Mouse (Mus musculus): Measurements from ENCODE around the gene Guca2a.
"Not testable (repeated sequence)": the region's sequence is repeated elsewhere in the genome, so short reads cannot be mapped to it uniquely, and the experiment has no call there.

Gene Guca2a

GRCm38 (mm10) chr4:119637176-119637845, at the start of gene Guca2a:
Gene Guca2a (plus strand): TSS chr4:119637704.
- in situ Hi-C loops (cut with MboI): no loop called here

GRCm38 (mm10) chr4:119588037-119588436, 49.5 kb upstream of the Guca2a start:
- in situ Hi-C loops (cut with MboI): no loop called here

- in situ Hi-C loops (cut with MboI): no loop called here
Measured at GRCm38 (mm10) chr4:119589423-119589822, 48.1 kb upstream of the Guca2a start.

- in situ Hi-C loops (cut with MboI): no loop called here
Measured at GRCm38 (mm10) chr4:119590027-119590426, 47.5 kb upstream of the Guca2a start.

GRCm38 (mm10) chr4:119592479-119592878, 45.0 kb upstream of the Guca2a start:
- in situ Hi-C loops (cut with MboI): no loop called here

- in situ Hi-C loops (cut with MboI): no loop called here
Measured at GRCm38 (mm10) chr4:119594331-119594730, 43.2 kb upstream of the Guca2a start.

- in situ Hi-C loops (cut with MboI): no loop called here
Measured at GRCm38 (mm10) chr4:119599605-119600004, 37.9 kb upstream of the Guca2a start.

- in situ Hi-C loops (cut with MboI): no loop called here
Measured at GRCm38 (mm10) chr4:119609488-119609887, 28.0 kb upstream of the Guca2a start.

GRCm38 (mm10) chr4:119614078-119614477, 23.4 kb upstream of the Guca2a start:
- in situ Hi-C loops (cut with MboI): no loop called here

GRCm38 (mm10) chr4:119614724-119615123, 22.8 kb upstream of the Guca2a start:
- in situ Hi-C loops (cut with MboI): no loop called here

- in situ Hi-C loops (cut with MboI): no loop called here
Measured at GRCm38 (mm10) chr4:119626081-119626645, 11.3 kb upstream of the Guca2a start.

GRCm38 (mm10) chr4:119626876-119627275, 10.6 kb upstream of the Guca2a start:
- in situ Hi-C loops (cut with MboI): no loop called here

GRCm38 (mm10) chr4:119627317-119627716, 10.2 kb upstream of the Guca2a start:
- in situ Hi-C loops (cut with MboI): no loop called here

- in situ Hi-C loops (cut with MboI): not testable (repeated sequence)
Measured at GRCm38 (mm10) chr4:119628363-119628762, 9.1 kb upstream of the Guca2a start.

- in situ Hi-C loops (cut with MboI): no loop called here
Measured at GRCm38 (mm10) chr4:119631115-119631919, 6.2 kb upstream of the Guca2a start.

GRCm38 (mm10) chr4:119632721-119633120, 4.8 kb upstream of the Guca2a start:
- in situ Hi-C loops (cut with MboI): no loop called here

GRCm38 (mm10) chr4:119633342-119633741, 4.2 kb upstream of the Guca2a start:
- in situ Hi-C loops (cut with MboI): no loop called here

- in situ Hi-C loops (cut with MboI): no loop called here
Measured at GRCm38 (mm10) chr4:119633948-119634347, 3.6 kb upstream of the Guca2a start.

- in situ Hi-C loops (cut with MboI): no loop called here
Measured at GRCm38 (mm10) chr4:119634908-119635660, 2.4 kb upstream of the Guca2a start.

GRCm38 (mm10) chr4:119635686-119636085, 1.8 kb upstream of the Guca2a start:
- in situ Hi-C loops (cut with MboI): no loop called here

- in situ Hi-C loops (cut with MboI): no loop called here
Measured at GRCm38 (mm10) chr4:119636731-119637130, 773 bp upstream of the Guca2a start.

GRCm38 (mm10) chr4:119637946-119638345, 442 bp downstream of the Guca2a start:
- in situ Hi-C loops (cut with MboI): no loop called here

Measured in mature B cell (primary cell).